Mouse (Mus musculus): ENCODE results near the gene Foxk1. TPM values are rescaled to one million over a fixed set of nuclear protein-coding genes. Genes with fewer than 3 reads are reported as not detected.

Foxk1 gene
- total RNA-seq, 2 experiments from 2014 or later: 12.2 to 18.9 TPM

DNA sequence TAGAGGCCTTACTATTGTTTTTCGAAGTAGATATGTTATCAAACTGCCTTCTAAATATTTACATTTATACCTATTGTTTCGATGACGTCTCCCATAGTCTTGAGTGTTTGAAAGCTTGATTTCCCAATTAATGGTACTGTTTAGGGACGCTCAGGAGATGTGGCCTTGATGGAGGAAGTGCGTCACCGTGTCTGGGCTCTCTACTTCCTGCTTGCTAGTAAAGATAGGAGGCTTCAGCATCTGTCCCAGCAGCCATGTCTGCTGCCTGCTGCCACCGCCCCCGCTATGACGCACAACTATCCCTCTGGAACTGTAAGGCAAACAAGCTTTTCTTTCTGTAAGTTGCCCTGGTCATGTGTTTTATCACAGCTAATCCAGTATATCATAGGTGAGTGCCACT, 27.0 kb upstream of the Foxk1 start:
- no peak for TF ChIP-seq CTCF (IDR thresholded peaks at IDR 0.05)
- Histone ChIP-seq H3K4me3 (no peak overlapping the region), H3K27ac (no peak overlapping the region)
- intact Hi-C loops (cut with DNase I): no loop called here
- no peak for DNase-seq

GRCm38 (mm10) chr5:142375641-142376040, 25.7 kb upstream of the Foxk1 start:
- intact Hi-C loops (cut with DNase I): no loop called here
- no peak overlapping the region for H3K4me3 ChIP-seq
- H3K27ac ChIP-seq: no peak overlapping the region
- DNase-seq: no peak
- TF ChIP-seq CTCF (IDR thresholded peaks at IDR 0.05): no peak

DNA sequence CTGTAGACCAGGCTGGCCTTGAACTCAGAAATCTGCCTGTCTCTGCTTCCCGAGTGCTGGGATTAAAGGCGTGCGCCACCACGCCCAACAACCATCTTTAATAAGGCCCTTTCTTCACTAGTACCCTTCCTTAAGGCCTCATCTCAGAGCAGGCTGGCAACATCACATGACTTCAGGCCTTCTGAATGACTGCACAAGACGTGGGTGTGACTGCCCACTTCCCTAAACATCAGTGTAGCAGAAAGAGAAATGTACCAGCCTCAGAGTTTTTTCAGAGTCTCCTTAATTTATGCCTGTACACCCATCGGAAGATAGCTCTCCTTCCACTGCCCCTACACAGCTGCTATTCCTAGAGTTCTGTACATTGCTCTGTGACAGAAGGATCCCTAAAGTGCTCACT, 25.2 kb upstream of the Foxk1 start:
- DNase-seq: no peak
- no peak for TF ChIP-seq CTCF (IDR thresholded peaks at IDR 0.05)
- Histone ChIP-seq H3K27ac (no peak overlapping the region), H3K4me3 (no peak overlapping the region)
- intact Hi-C loops (cut with DNase I): no loop called here

DNA sequence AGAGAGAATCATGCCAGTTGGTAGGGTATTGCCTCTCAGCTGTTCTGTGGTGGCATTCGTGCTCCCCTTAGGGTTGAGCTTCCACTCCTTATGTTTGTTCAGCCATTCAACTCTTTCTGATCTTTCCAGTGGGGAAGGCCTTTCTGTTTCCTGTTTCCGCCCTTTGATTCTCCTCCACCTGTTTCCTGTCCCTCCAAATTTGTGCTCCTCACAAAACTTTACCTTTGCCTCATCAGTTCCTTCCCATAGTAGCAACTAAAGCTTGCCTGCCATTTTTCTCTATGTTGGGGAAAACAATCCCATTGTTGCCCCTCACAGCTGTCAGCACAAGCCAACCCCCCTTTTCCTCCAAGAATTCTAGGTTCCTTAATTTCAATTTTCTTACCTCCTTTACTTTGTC, 23.2 kb upstream of the Foxk1 start:
- Histone ChIP-seq H3K27ac (no peak overlapping the region), H3K4me3 (no peak overlapping the region)
- intact Hi-C loops (cut with DNase I): no loop called here
- no peak for DNase-seq
- TF ChIP-seq CTCF (IDR thresholded peaks at IDR 0.05): no peak

DNA sequence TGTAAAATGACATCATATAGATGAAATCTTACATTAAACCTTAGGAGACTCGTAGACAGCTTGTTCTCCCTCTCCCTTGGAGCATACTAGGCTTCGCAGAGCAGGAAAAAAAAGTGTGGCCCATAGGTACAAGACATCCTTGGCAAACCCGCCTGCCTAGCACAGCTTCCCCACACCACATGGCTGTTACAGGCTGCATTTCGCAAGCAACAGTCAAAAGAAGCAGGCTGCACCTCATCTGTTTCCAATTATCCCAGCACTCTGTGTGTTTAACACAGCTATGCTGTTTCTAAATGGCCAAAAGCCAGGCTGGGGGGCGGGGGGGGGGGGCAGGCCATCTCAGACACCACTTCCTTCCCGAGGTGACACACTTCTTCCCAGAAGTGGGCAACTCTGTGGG, 20.8 kb upstream of the Foxk1 start:
- DNase-seq: peak; percentile 44
- H3K27ac ChIP-seq: no peak overlapping the region
- H3K4me3 ChIP-seq: no peak overlapping the region
- no peak for TF ChIP-seq CTCF (IDR thresholded peaks at IDR 0.05)
- intact Hi-C loops (cut with DNase I): no loop called here

DNA sequence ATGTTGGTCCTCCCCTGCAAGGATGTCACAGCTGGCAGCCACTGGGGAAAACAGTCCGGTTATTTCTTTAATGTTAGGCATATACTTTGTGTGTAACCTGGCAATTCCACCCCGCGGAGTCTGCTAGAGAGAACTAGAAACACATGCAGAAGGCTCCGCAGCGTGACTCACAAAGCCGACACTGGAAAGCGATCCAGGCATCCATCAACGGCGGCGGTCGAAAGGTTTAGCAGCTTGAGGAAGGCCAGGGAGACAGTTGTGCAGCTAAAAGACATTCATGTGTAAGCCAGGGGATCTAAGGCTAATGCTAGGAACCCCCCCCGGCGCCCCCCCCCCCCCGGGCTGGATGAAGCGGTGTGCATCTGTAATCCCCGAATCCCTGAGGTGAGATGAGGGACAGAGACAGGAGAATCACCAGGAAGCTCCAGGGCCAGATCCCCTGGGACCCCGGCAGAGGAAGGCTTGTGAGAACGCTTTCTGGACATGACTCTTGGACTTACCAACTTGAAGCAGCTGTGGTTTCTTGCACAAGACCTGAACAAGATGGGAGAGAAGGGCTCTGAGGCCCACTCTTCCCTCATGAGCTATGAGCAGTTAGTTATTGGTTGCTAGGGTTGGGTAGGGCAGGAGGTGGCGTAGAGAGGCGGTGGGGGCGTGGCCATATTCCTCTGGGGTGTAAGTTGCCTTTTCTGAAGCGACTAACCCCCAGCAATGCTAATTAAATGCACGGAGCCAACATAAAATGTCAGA, 16.2 kb upstream of the Foxk1 start:
- H3K4me3 ChIP-seq: peak overlapping the region; percentile 15
- DNase-seq: peak; percentile 70
- H3K27ac ChIP-seq: peak overlapping the region; percentile 31; the same call in 1 of the 2 replicates
- no peak for TF ChIP-seq CTCF (IDR thresholded peaks at IDR 0.05)
- intact Hi-C loops (cut with DNase I): no loop called here

DNA sequence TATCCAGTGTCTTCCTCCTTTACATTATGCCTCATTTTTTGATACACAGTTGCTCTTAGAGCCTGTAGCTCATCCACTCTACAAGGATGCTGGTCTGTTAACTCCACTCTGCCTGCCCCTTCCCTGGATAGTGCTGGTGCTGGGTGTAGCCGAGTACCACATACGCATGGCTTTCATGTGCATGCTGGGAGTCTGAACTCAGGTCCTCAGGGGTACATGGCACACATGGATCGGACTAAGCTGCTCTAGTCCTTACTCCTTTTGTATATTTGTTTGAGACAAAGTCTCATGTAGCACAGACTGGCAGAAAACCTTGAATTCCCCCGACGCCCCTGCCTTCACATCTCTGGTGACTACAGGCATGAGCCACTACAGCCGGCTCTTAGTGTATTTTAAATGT, 15.0 kb upstream of the Foxk1 start:
- intact Hi-C loops (cut with DNase I): no loop called here
- no peak overlapping the region for H3K4me3 ChIP-seq
- no peak for DNase-seq
- H3K27ac ChIP-seq: no peak overlapping the region
- no peak for TF ChIP-seq CTCF (IDR thresholded peaks at IDR 0.05)

GRCm38 (mm10) chr5:142386784-142387680, 14.3 kb upstream of the Foxk1 start:
- peak; percentile 25 for DNase-seq
- intact Hi-C loops (cut with DNase I): no loop called here
- Histone ChIP-seq H3K27ac (no peak overlapping the region), H3K4me3 (peak overlapping the region; percentile 13; the same call in 1 of the 2 replicates)
- TF ChIP-seq CTCF (IDR thresholded peaks at IDR 0.05): no peak

GRCm38 (mm10) chr5:142387716-142388115, 13.6 kb upstream of the Foxk1 start:
- TF ChIP-seq CTCF (IDR thresholded peaks at IDR 0.05): peak; percentile 32; the same call in 1 of the 2 replicates
- Histone ChIP-seq H3K27ac (no peak overlapping the region), H3K4me3 (no peak overlapping the region)
- DNase-seq: no peak
- intact Hi-C loops (cut with DNase I): no loop called here

DNA sequence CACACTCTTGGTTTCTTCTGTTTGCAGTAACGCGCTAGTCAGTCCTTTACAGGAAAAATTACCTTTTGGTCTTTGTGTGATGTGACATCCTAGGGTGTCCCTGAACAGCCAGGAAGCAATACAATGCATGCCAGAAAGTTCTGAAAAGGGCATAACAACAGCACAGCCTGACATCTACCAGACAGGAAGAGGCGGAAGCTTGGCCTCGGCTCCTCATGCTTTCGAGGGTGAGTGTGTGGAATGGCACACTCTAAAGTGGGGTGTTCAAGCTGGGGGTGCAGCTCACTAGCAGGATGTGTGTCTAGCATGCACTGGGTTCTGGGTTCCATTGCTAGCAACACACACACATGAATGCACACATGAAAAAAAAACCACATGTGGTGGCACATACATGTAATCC, 9.6 kb upstream of the Foxk1 start:
- H3K4me3 ChIP-seq: no peak overlapping the region
- no peak for DNase-seq
- no peak overlapping the region for H3K27ac ChIP-seq
- no peak for TF ChIP-seq CTCF (IDR thresholded peaks at IDR 0.05)
- intact Hi-C loops (cut with DNase I): no loop called here

DNA sequence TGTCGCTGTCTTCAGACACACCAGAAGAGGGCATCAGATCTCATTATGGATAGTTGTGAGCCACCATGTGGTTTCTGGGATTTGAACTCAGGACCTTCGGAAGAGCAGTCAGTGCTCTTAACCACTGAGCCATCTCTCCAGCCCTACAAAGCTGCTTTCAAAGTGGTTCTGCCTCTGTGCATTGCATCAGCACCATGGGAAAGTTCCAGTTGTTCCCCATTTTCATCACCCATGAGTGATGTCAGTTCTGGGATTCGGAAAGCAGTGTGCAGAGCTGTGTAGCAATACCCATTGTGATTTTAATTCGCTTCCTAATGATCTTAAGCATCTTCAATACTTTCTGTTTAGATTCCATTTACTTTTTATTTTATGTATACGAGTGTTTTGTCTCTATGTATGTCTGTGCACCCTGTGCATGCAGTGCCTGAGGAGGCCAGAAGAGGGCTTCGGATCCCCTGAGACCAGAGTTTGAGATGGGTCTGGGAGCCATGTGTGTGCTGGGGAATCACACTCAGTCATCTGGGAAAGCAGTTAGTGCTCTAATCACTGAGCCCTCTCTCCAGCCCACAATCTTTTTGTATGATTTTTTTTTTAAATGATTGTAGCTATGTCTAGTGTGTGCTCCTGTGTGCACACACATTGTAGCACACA, 6.6 kb upstream of the Foxk1 start:
- Histone ChIP-seq H3K4me3 (no peak overlapping the region), H3K27ac (no peak overlapping the region)
- peak; percentile 37 for TF ChIP-seq CTCF (IDR thresholded peaks at IDR 0.05)
- intact Hi-C loops (cut with DNase I): no loop called here
- no peak for DNase-seq

- Histone ChIP-seq H3K4me3 (no peak overlapping the region), H3K27ac (no peak overlapping the region)
- TF ChIP-seq CTCF (IDR thresholded peaks at IDR 0.05): no peak
These were observed 5.4 kb upstream of the Foxk1 start for GRCm38 (mm10) chr5:142395909-142396308.

More at GRCm38 (mm10) chr5:142395909-142396308, 5.4 kb upstream of the Foxk1 start:
- no peak for DNase-seq
- intact Hi-C loops (cut with DNase I): no loop called here
